Mouse (Mus musculus): Measurements from ENCODE around the gene Ttc37. TPM values are rescaled to one million over a fixed set of nuclear protein-coding genes. Genes with fewer than 3 reads are reported as not detected.

Ttc37 gene
- polyA plus RNA-seq, 1 experiment from 2014 or later: 7.7 TPM

- Histone ChIP-seq H3K36me3 (ENCODE audit: control insufficient read depth, insufficient read depth, low read length) (peaks cover 20% of the 10 kb centered on the region), H3K9me3 (ENCODE audit: control insufficient read depth, low read length) (0 out of 2 replicates have a peak, but pooled peaks cover 6% of the 10 kb centered on the region), H3K4me1 (ENCODE audit: control insufficient read depth, insufficient read depth, low read length) (no peaks in the 10 kb centered on the region; the same call in 1 of the 2 replicates), H3K4me2 (ENCODE audit: low read depth, low read length) (no peak overlapping the region), H3K27me3 (replicated peaks; ENCODE audit: control insufficient read depth, insufficient read depth, low read length) (no peaks in the 10 kb centered on the region), H3K9ac (ENCODE audit: low read depth, low read length) (no peak overlapping the region), H3K27ac (ENCODE audit: low read length) (no peak overlapping the region), H3K4me3 (ENCODE audit: low read length) (no peak overlapping the region)
- WGBS: 65% methylated on average over 3 of the region's 3 CpGs
- no peak for ATAC-seq
Measured at GRCm38 (mm10) chr13:76190273-76190672, 91.7 kb downstream of the Ttc37 start.

GRCm38 (mm10) chr13:76194937-76195336 is 96.4 kb downstream of the Ttc37 start:
- no peak for ATAC-seq
- H3K4me3 ChIP-seq (ENCODE audit: low read length): no peak overlapping the region

GRCm38 (mm10) chr13:76195431-76196138 is 97.1 kb downstream of the Ttc37 start:
- WGBS: 90% methylated on average over 8 of the region's 8 CpGs
- Histone ChIP-seq H3K36me3 (ENCODE audit: control insufficient read depth, insufficient read depth, low read length) (peaks cover 19% of the 10 kb centered on the region), H3K4me2 (ENCODE audit: low read depth, low read length) (no peak overlapping the region), H3K4me1 (ENCODE audit: control insufficient read depth, insufficient read depth, low read length) (no peaks in the 10 kb centered on the region; the same call in 1 of the 2 replicates), H3K27me3 (replicated peaks; ENCODE audit: control insufficient read depth, insufficient read depth, low read length) (no peaks in the 10 kb centered on the region), H3K27ac (ENCODE audit: low read length) (no peak overlapping the region), H3K9ac (ENCODE audit: low read depth, low read length) (no peak overlapping the region), H3K4me3 (ENCODE audit: low read length) (no peak overlapping the region), H3K9me3 (ENCODE audit: control insufficient read depth, low read length) (0 out of 2 replicates have a peak, but pooled peaks cover 6% of the 10 kb centered on the region)
- ATAC-seq: no peak

More at GRCm38 (mm10) chr13:76194937-76195336, 96.4 kb downstream of the Ttc37 start:
- peaks cover 20% of the 10 kb centered on the region for H3K36me3 ChIP-seq (ENCODE audit: control insufficient read depth, insufficient read depth, low read length)
- 0 out of 2 replicates have a peak, but pooled peaks cover 6% of the 10 kb centered on the region for H3K9me3 ChIP-seq (ENCODE audit: control insufficient read depth, low read length)
- H3K9ac ChIP-seq (ENCODE audit: low read depth, low read length): no peak overlapping the region
- H3K4me1 ChIP-seq (ENCODE audit: control insufficient read depth, insufficient read depth, low read length): no peaks in the 10 kb centered on the region; the same call in 1 of the 2 replicates
- H3K27ac ChIP-seq (ENCODE audit: low read length): no peak overlapping the region
- H3K4me2 ChIP-seq (ENCODE audit: low read depth, low read length): no peak overlapping the region
- no peaks in the 10 kb centered on the region for H3K27me3 ChIP-seq (replicated peaks; ENCODE audit: control insufficient read depth, insufficient read depth, low read length)

GRCm38 (mm10) chr13:76197297-76197848 is 98.8 kb downstream of the Ttc37 start:
- no peaks in the 10 kb centered on the region for H3K27me3 ChIP-seq (replicated peaks; ENCODE audit: control insufficient read depth, insufficient read depth, low read length)
- H3K9me3 ChIP-seq (ENCODE audit: control insufficient read depth, low read length): no peaks in the 10 kb centered on the region
- no peak; the same call in 1 of the 2 replicates for ATAC-seq
- H3K27ac ChIP-seq (ENCODE audit: low read length): no peak overlapping the region
- no peak overlapping the region for H3K9ac ChIP-seq (ENCODE audit: low read depth, low read length)
- H3K4me1 ChIP-seq (ENCODE audit: control insufficient read depth, insufficient read depth, low read length): no peaks in the 10 kb centered on the region; the same call in 1 of the 2 replicates
- 60% methylated on average over 3 of the region's 3 CpGs for WGBS
- H3K4me2 ChIP-seq (ENCODE audit: low read depth, low read length): no peak overlapping the region
- H3K36me3 ChIP-seq (ENCODE audit: control insufficient read depth, insufficient read depth, low read length): peaks cover 6% of the 10 kb centered on the region
- no peak overlapping the region for H3K4me3 ChIP-seq (ENCODE audit: low read length)

- Histone ChIP-seq H3K9ac (ENCODE audit: low read depth, low read length) (no peak overlapping the region), H3K36me3 (ENCODE audit: control insufficient read depth, insufficient read depth, low read length) (peaks cover 3% of the 10 kb centered on the region; the same call in 1 of the 2 replicates), H3K9me3 (ENCODE audit: control insufficient read depth, low read length) (no peaks in the 10 kb centered on the region), H3K4me3 (ENCODE audit: low read length) (no peak overlapping the region), H3K27me3 (replicated peaks; ENCODE audit: control insufficient read depth, insufficient read depth, low read length) (no peaks in the 10 kb centered on the region), H3K4me2 (ENCODE audit: low read depth, low read length) (no peak overlapping the region), H3K4me1 (ENCODE audit: control insufficient read depth, insufficient read depth, low read length) (no peaks in the 10 kb centered on the region), H3K27ac (ENCODE audit: low read length) (no peak overlapping the region)
- ATAC-seq: no peak
- 72% methylated on average over 4 of the region's 4 CpGs for WGBS
Measured at GRCm38 (mm10) chr13:76199943-76200342, 101.4 kb downstream of the Ttc37 start.

GRCm38 (mm10) chr13:76214928-76215327 is 116.4 kb downstream of the Ttc37 start:
- Histone ChIP-seq H3K4me1 (ENCODE audit: control insufficient read depth, insufficient read depth, low read length) (no peaks in the 10 kb centered on the region), H3K4me2 (ENCODE audit: low read depth, low read length) (no peak overlapping the region), H3K4me3 (ENCODE audit: low read length) (no peak overlapping the region), H3K27me3 (replicated peaks; ENCODE audit: control insufficient read depth, insufficient read depth, low read length) (no peaks in the 10 kb centered on the region), H3K9me3 (ENCODE audit: control insufficient read depth, low read length) (no peaks in the 10 kb centered on the region), H3K9ac (ENCODE audit: low read depth, low read length) (no peak overlapping the region), H3K27ac (ENCODE audit: low read length) (no peak overlapping the region), H3K36me3 (ENCODE audit: control insufficient read depth, insufficient read depth, low read length) (no peaks in the 10 kb centered on the region)
- 85% methylated on average over 2 of the region's 2 CpGs for WGBS
- no peak for ATAC-seq

GRCm38 (mm10) chr13:76215397-76215796 is 116.9 kb downstream of the Ttc37 start:
- ATAC-seq: 0 out of 2 replicates have a peak, but pooled peaks have one; percentile 40
- no peak overlapping the region for H3K27ac ChIP-seq (ENCODE audit: low read length)
- 48% methylated on average over 2 of the region's 2 CpGs for WGBS
- H3K9me3 ChIP-seq (ENCODE audit: control insufficient read depth, low read length): no peaks in the 10 kb centered on the region
- H3K4me2 ChIP-seq (ENCODE audit: low read depth, low read length): no peak overlapping the region
- H3K4me1 ChIP-seq (ENCODE audit: control insufficient read depth, insufficient read depth, low read length): no peaks in the 10 kb centered on the region
- no peaks in the 10 kb centered on the region for H3K36me3 ChIP-seq (ENCODE audit: control insufficient read depth, insufficient read depth, low read length)
- H3K4me3 ChIP-seq (ENCODE audit: low read length): no peak overlapping the region
- H3K27me3 ChIP-seq (replicated peaks; ENCODE audit: control insufficient read depth, insufficient read depth, low read length): no peaks in the 10 kb centered on the region
- no peak overlapping the region for H3K9ac ChIP-seq (ENCODE audit: low read depth, low read length)

Other genes with a start within 250 kb of the Ttc37 start
- gene Rhobtb3, start 154.8 kb upstream of the Ttc37 start, polyA plus RNA-seq (2015; fragmentation: Nextera tagmentation; extraction: Ambion mirVana): 12.3 and 19.4 TPM in 2 replicates
- gene Spata9, start 131.6 kb upstream of the Ttc37 start, polyA plus RNA-seq (2015; fragmentation: Nextera tagmentation; extraction: Ambion mirVana): 0.22 and 0.48 TPM in 2 replicates
- gene Rfesd, start 80.0 kb upstream of the Ttc37 start, polyA plus RNA-seq (2015; fragmentation: Nextera tagmentation; extraction: Ambion mirVana): 14.7 and 18.1 TPM in 2 replicates
- 0.26 and 0.28 TPM in 2 replicates for gene Gpr150, start 41.7 kb upstream of the Ttc37 start, polyA plus RNA-seq (2015; fragmentation: Nextera tagmentation; extraction: Ambion mirVana)
- gene Arsk, start 74 bp upstream of the Ttc37 start, polyA plus RNA-seq (2015; fragmentation: Nextera tagmentation; extraction: Ambion mirVana): 3.8 and 4.7 TPM in 2 replicates
- gene Fam81b, start 206.3 kb downstream of the Ttc37 start, polyA plus RNA-seq (2015; fragmentation: Nextera tagmentation; extraction: Ambion mirVana): not detected in 2 replicates

Measured in intestine, embryonic 16.5 days (tissue).